Mouse (Mus musculus) 3T3-L1 (cell line): ENCODE data around the gene Gm10065.

Experiments used
- DNase-seq: peaks from one replicate; pipeline ENCODE4 v3.0.0-alpha.2; 2015; ENCODE audit warnings: low read depth, low spot score

The Gm10065 gene

DNA sequence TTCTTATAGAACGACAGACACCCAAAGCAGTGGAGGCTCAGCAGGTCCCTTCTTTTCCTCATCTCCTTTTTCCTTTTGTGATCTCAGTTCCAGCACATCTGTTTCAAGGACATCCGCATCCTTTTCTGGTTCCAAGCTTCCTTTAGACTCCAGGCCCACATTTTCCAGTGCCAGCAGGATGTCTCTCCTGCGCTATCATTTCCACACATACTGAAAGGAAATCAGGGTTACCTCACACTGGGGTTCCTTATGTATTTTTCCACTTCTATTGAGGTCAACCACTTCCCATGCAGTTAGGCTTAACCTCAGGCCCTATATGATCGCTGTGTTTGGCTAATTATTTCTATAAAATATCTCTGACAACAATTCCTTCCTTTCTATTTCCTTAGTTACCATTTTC, 43.8 kb downstream of the Gm10065 start:
- no peak for DNase-seq
